ENCODE assay signal across 11 mouse cellular contexts in genomic region chr5:96940170-96941086, GRCm38 (mm10). TPM values are rescaled to one million over a fixed set of nuclear protein-coding genes. Genes with fewer than 3 reads are reported as not detected.
A peak's percentile ranks its signal among the peaks of the same experiment; 100 is the strongest.
DNase-seq lines count a peak whose midpoint lies in the region; ATAC-seq lines count a peak whose summit lies in the region.
"Had no signal": no experiment of that assay in that cellular context is flagged by ENCODE, and none has a peak within 500 bp of the region (broad histone marks: within the 10 kb centered on the region; RNA-seq: fewer than 3 reads in every experiment).

No protein-coding gene starts in this region.

- no peaks in the 10 kb centered on the region for H3K9me3 ChIP-seq in neural tube, embryonic 13.5 days
- H3K9me3 ChIP-seq in kidney, embryonic 16.5 days (ENCODE audit: low read length) = no peaks in the 10 kb centered on the region
- H3K9me3 ChIP-seq: neural tube, embryonic 12.5 days had no signal

- DNase-seq in gastrocnemius, adult 18-20 months (ENCODE audit: low spot score) = peak; percentile 39
- DNase-seq in gastrocnemius, postnatal 25 days = no peak
- DNase-seq in neural tube, embryonic 10.5 days (ENCODE audit: extremely low spot score, low spot score) = no peak
- no peak for DNase-seq in layer of hippocampus, adult 8-10 months (ENCODE audit: low spot score in 2 of 2)
- no peak for DNase-seq in frontal cortex, postnatal 10 days (ENCODE audit: low spot score in 2 of 2)
- DNase-seq: thymus, adult 18-20 months had no signal

- peaks cover 15% of the 10 kb centered on the region for H3K4me1 ChIP-seq in neural tube, embryonic 13.5 days (replicated peaks)
- H3K4me1 ChIP-seq in kidney, embryonic 16.5 days (ENCODE audit: insufficient read depth, low read length) = peaks cover 10% of the 10 kb centered on the region; the same call in 1 of the 2 replicates

- H3K4me3 ChIP-seq in neural tube, embryonic 13.5 days = no peak overlapping the region
- no peak overlapping the region for H3K4me3 ChIP-seq in kidney, embryonic 16.5 days (ENCODE audit: low read length)
- H3K4me3 ChIP-seq: erythroblast, embryonic 14.5 days; neural tube, embryonic 12.5 days had no signal

- H3K9ac ChIP-seq in neural tube, embryonic 13.5 days = no peak overlapping the region
- no peak overlapping the region for H3K9ac ChIP-seq in kidney, embryonic 16.5 days (replicated peaks; ENCODE audit: low read length)
- H3K9ac ChIP-seq: neural tube, embryonic 12.5 days had no signal

- H3K4me2 ChIP-seq in neural tube, embryonic 13.5 days = no peak overlapping the region
- no peak overlapping the region for H3K4me2 ChIP-seq in kidney, embryonic 16.5 days (replicated peaks; ENCODE audit: low read depth, low read length)
- H3K4me2 ChIP-seq: neural tube, embryonic 12.5 days had no signal

- peak overlapping the region; percentile 49; the same call in 1 of the 2 replicates for H3K27ac ChIP-seq in neural tube, embryonic 13.5 days (replicated peaks)
- peak overlapping the region; percentile 0; the same call in 1 of the 2 replicates for H3K27ac ChIP-seq in kidney, embryonic 16.5 days (ENCODE audit: low read length)
- H3K27ac ChIP-seq: neural tube, embryonic 12.5 days had no signal

- no peak for ATAC-seq in neural tube, embryonic 13.5 days (ENCODE audit: low read depth)
- peak; percentile 69 for ATAC-seq in kidney, embryonic 16.5 days (ENCODE audit: low FRiP score, low TSS enrichment)
- no peak for ATAC-seq in monocyte, adult 5-6 weeks (replicated peaks; ENCODE audit: insufficient number of reproducible peaks, low FRiP score, low TSS enrichment, poor library complexity, severe bottlenecking)

- H3K27me3 ChIP-seq in neural tube, embryonic 13.5 days = no peaks in the 10 kb centered on the region
- no peaks in the 10 kb centered on the region for H3K27me3 ChIP-seq in kidney, embryonic 16.5 days (ENCODE audit: insufficient read depth, low read length)
- H3K27me3 ChIP-seq: neural tube, embryonic 12.5 days had no signal

- no peaks in the 10 kb centered on the region for H3K36me3 ChIP-seq in neural tube, embryonic 13.5 days
- H3K36me3 ChIP-seq in kidney, embryonic 16.5 days (ENCODE audit: insufficient read depth, low read length) = no peaks in the 10 kb centered on the region
- H3K36me3 ChIP-seq: neural tube, embryonic 12.5 days had no signal

- 79% methylated on average over 12 of the region's 12 CpGs for WGBS in neural tube, embryonic 13.5 days
- 86% methylated on average over 12 of the region's 12 CpGs for WGBS in kidney, embryonic 16.5 days

RNA-seq across cellular contexts. Expression of gene Bmp2k, which starts 57.1 kb away (rescaled TPM):
- total RNA-seq in gastrocnemius, adult 18-20 months (2021) = 10 to 100 TPM; 11.8 to 13.2 TPM
- total RNA-seq in gastrocnemius, postnatal 25 days (2021) = 1 to 10 TPM; 8.0 to 9.1 TPM
- 9.2 and 9.9 TPM in 2 replicates for polyA plus RNA-seq in neural tube, embryonic 13.5 days (2015; fragmentation: Nextera tagmentation; extraction: Ambion mirVana)
- 7.7 and 8.0 TPM in 2 replicates for polyA plus RNA-seq in kidney, embryonic 16.5 days (2015; fragmentation: Nextera tagmentation; extraction: Ambion mirVana)
- 26.8 to 28.9 TPM (median 27.5 TPM) in 3 replicates for total RNA-seq in monocyte, adult 5-6 weeks (2017)
- total RNA-seq in layer of hippocampus, adult 8-10 months (2022) = 10 to 100 TPM; 13.3 to 24.0 (median 19.2) TPM
